Mouse (Mus musculus) T-helper 17 cell (primary cell): ENCODE measurements around the gene Arhgap33.

ENCODE experiments used
- in situ Hi-C, 2 experiments: fragments of 300-600 bp; cut with MboI, MseI; formaldehyde crosslinking; loops; 1 replicate in 1 of 2; 2 replicates in 1 of 2; pipeline ENCODE4 v1.15.1; 2025; ENCODE audit warnings: high pct_unique_total_duplicates in 2 of 2

Gene Arhgap33

GRCm38 (mm10) chr7:30534633-30535577, at the start of gene Arhgap33:
Arhgap33 (minus strand) TSS chr7:30535060.
- in situ Hi-C loops: no loop called here

GRCm38 (mm10) chr7:30584339-30584738, 49.5 kb upstream of the Arhgap33 start:
- in situ Hi-C loops: no loop called here

- in situ Hi-C loops: no loop called here
These were observed 46.7 kb upstream of the Arhgap33 start for GRCm38 (mm10) chr7:30581547-30581946.

GRCm38 (mm10) chr7:30579950-30580349, 45.1 kb upstream of the Arhgap33 start:
- in situ Hi-C loops: no loop called here

DNA sequence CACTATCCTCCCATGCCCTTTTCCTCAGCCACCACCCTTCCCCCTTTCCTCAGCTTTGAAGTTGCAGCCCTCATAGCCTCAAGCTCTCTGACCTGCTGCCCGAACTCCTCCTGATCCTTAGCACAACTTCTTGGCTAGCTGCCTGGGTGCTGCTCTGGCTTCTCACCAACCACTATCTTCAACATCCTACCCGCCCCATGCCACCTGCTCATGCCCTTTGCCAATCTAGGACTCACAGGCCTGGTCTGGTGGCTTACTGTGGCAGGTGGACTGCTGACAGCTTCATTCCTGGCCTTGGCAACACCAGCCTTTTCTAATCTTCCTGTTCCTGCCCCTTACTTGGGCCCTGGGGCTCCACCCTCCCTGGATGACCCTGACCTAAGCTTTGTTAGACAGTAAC, 38.1 kb upstream of the Arhgap33 start:
- in situ Hi-C loops: loop anchor here in 1 of 2 experiments (5.0 kb wide), 1 partner anchor 44 kb away; no protein-coding TSS in a partner anchor

GRCm38 (mm10) chr7:30572389-30572788, 37.5 kb upstream of the Arhgap33 start:
- in situ Hi-C loops: loop anchor here in 1 of 2 experiments (5.0 kb wide), 1 partner anchor 45 kb away; no protein-coding TSS in a partner anchor

- in situ Hi-C loops: no loop called here
These were observed 32.7 kb upstream of the Arhgap33 start for GRCm38 (mm10) chr7:30567555-30567954.

DNA sequence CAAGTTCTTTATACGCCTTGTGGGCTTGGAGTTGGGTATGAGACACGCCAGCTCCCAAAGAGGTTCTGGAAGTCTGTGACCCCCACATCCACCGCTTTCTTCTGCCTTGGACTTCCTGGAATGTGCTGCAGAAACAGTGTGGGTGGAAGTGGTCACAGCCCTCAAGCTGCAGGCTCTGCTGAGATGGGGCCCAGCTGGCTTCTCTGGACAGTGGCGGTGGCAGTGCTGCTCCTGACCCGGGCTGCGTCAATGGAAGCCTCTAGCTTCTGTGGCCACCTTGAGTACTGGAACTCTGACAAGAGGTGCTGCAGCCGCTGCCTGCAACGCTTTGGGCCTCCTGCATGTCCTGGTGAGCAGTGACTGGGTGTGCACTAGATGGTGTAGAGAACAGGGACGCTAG, 31.2 kb upstream of the Arhgap33 start:
- in situ Hi-C loops: no loop called here

DNA sequence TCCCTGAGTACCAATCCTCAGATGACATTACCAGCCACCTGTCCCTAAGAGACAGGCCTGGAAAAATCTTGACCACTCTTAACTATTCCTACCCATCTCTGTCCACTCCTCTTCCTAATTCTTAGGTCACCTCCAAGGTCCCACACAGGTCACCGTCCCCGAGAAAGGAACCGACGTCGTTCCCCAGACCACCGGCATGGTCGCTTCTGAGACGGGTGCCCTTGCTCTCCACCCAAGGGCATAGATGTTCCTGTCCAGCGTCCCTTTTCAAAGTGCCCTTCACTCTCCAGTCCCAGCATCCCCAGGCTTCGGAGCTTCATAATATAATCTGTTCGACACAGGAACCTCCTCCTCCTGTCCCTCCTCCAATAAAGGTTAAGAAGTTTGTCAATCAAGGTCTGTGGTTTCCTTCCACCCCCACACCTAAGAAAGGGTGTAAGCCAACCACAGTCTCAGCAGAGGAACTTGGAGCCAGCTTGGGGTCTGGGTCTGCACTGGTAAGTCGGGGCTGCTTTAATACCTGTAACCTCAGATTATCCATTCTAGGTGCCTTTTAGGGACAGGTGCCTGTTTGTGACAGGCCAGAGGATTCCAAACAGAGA, 30.2 kb upstream of the Arhgap33 start, which contains the start of gene Igflr1:
Igflr1 (plus strand) TSS at position 458 of the 602 bp plus-strand sequence.
- in situ Hi-C loops: no loop called here

- in situ Hi-C loops: no loop called here
These were observed 29.0 kb upstream of the Arhgap33 start for GRCm38 (mm10) chr7:30563906-30564280.

DNA sequence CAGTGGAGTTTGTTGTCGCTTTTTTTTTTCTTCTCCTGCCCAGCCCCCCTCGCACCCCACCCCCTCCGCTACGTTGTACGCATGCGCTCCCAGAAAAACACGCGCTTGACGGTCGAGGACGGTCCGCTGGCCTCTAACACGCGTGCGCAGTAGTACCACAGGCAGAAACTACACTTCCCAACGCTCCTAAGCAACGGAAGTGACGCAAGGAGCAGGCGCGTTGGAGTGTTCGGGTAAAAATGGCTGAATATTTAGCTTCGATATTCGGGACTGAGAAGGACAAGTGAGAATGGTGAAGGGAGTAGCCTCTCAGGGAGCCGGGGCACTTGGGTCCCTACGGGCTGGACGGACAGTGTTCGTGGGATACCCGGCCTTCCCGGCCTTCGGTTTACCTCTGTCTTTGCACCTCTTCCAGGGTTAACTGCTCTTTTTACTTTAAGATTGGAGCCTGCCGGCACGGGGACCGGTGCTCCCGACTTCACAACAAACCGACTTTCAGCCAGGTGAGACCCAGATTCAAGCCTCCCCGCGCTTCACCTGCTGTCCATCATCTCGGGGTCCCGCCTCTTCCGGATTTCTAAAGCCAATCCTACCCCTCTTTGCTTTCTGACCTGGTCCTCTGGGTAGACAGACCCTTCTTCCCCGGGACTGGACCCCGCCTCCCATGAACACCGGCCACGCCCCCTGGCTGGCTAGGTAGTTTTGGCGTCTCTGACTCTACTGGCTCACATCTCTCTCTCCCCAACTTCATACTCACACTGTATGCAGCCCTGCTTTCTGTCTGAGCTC, 28.5 kb upstream of the Arhgap33 start, which contains the start of the genes U2af1l4, Gm49396 and Psenen:
U2af1l4 (plus strand) TSS at position 185 of the 789 bp plus-strand sequence.
Gm49396 (plus strand) TSS at position 228 of the 789 bp plus-strand sequence.
Psenen (minus strand) TSS at position 511 of the 789 bp plus-strand sequence.
- in situ Hi-C loops: no loop called here

- in situ Hi-C loops: no loop called here
These were observed 27.8 kb upstream of the Arhgap33 start for GRCm38 (mm10) chr7:30562526-30563116.

DNA sequence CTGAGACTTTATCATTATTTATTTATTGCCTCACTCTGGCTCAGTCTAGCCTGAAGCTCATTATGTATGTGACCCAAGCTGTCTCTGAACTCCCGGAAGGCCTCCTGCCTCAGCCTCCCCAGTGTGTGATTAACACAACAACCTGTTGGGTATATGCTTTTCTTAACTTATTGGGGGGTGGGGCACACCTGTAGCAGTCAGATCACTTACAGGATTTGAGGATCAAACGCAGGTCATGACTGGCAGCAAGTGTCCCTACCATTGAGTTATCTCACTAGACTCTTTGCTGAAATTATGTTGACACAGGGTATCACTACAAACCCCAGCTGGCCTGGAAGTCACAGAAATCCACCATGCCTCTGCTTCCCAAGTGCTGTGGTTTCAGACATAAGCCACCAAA, 25.4 kb upstream of the Arhgap33 start:
- in situ Hi-C loops: no loop called here

DNA sequence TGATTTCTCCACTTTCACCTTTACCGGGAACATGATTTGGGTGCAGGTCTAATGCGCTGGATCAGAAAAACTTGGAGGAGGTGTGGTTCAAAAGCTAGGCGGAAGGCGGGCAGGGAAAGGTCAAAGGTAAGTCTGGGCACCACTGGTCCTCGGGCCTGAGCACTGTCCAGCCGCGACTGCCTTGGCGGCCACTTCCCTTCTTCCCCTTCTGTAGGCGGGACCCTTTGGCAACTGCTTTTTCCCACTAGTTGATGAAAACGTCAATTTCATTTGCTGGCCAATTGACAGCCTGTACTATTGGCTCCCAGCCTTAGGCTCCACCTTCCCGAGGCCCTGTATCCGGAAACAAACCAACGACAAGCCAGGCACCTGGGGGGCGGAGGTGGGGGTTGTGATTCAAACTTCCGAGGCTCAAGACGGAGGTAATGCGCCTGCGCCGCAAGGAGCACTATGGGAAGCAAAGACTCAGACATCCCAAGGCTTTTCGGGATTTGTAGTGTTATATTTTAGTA, 24.6 kb upstream of the Arhgap33 start, which contains the start of gene Lin37:
Lin37 (minus strand) TSS at position 396 of the 512 bp plus-strand sequence.
- in situ Hi-C loops: loop anchor here in 1 of 2 experiments (10.0 kb wide), 1 partner anchor 465 kb away; the partner anchor contains the start of genes Gm26920, Zfp260 and Zfp566

DNA sequence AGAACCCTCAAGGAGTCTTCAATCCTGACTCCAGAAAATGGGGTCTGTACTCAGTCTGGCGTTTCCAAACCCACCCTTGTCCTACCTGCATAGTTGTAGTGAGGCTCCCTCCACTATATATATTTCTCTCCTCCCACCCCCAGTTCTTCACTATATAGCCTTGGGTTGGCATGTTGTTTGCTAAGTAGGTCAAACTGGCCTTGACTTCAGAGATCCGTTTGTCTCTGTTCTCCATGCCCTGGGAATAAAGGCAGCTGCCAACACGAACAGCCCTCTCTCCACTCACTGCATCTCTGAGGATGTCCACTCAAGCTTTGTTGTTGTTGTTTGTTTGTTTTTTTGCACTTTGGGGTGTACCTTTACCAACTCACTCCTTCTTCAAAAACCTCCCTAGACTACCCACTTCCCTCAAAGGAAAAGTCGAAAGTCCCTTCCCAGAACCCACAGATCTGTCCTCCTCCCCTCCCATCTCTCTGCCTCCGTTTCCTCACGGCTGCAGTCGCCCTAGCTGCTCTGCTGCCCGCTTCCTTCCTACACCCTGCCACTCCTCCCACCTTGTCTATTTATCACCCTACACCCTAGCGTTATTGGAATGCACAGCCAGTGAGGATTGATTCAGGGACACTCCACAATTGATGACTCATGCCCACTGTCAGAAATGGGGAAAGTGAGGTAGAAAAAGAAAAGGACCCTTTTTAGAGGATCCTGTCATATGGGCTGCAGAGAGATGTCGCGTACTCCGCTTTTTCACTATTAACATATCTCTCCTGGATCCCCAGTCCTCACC, 24.0 kb upstream of the Arhgap33 start:
- in situ Hi-C loops: loop anchor here in 1 of 2 experiments (10.0 kb wide), 1 partner anchor 464 kb away; the partner anchor contains the start of genes Gm26920, Zfp260 and Zfp566

DNA sequence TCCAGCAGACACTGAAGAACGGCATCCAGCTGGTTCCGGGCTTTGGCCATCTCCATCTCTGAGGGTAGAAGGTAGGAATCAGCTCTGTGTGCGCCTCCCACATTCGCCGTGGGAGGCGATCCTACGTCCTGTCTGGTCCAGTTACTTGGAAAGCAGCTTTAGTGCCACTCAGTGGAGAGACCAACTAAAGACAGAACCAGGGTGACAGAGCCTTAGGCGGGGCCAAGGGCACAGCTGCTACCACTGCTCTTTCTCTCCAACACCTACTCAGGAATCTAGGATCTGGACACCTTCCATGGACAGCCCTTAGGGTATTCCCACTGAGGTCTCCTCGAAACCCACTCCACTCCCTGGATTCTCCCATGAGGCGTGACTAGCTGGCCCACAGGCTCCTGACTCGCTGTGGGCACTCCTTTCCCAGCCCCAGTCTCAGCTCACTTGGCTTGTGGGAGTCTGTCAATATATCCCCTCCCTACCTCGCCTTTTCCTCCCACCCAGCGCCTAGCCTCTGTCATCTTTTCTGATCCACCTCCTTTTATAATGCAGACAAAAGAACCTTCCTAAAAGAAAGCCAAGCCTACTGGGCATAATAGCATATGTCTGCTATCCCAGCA, 23.1 kb upstream of the Arhgap33 start:
- in situ Hi-C loops: loop anchor here in 1 of 2 experiments (10.0 kb wide), 1 partner anchor 463 kb away; the partner anchor contains the start of genes Gm26920, Zfp260 and Zfp566

GRCm38 (mm10) chr7:30556894-30557536, 22.2 kb upstream of the Arhgap33 start:
- in situ Hi-C loops: loop anchor here in 1 of 2 experiments (10.0 kb wide), 1 partner anchor 462 kb away; the partner anchor contains the start of genes Gm26920, Zfp260 and Zfp566
